Mouse (Mus musculus) embryonic fibroblast, embryonic 13.5 days (primary cell): ENCODE measurements around the gene Nmt2.

Experiments used
- CTCF ChIP-seq: IDR thresholded peaks from 2 replicates; pipeline ENCODE4 v1.5.1; 2011; ENCODE audit warnings: mild to moderate bottlenecking, control low read depth, low read length, moderate library complexity, borderline replicate concordance; ENCODE audit not compliant: insufficient read depth
- POLR2A ChIP-seq: IDR thresholded peaks from 2 replicates; pipeline ENCODE4 v1.6.1; 2011; ENCODE audit warnings: low read depth, mild to moderate bottlenecking, control low read depth, low read length, moderate library complexity

DNA sequence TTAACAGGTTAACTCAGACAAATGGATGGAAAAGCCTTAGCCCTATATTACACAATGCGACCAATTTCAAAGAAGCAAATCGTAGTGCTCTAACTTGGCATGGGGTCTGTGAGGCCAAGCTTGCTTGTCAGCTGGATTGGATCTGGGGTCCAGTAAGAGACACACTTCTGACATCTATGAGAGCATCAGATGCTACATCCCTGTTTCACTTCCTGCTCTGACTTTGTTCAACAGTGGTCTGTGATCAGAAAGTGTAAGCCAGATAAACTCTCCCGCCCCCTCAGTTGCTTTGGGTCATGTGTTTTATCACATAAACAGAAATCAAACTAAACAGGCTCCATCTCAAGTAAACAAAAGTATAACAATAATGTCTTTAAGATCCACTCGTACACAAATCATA lies 64.4 kb downstream of the Nmt2 start:
- TF ChIP-seq POLR2A: no peak
- TF ChIP-seq CTCF: no peak
